Mouse (Mus musculus) heart, postnatal 36 days (tissue): ENCODE data around the gene Tmem218. TPM values are rescaled to one million over a fixed set of nuclear protein-coding genes. Genes with fewer than 3 reads are reported as not detected.

Source experiments
- total RNA-seq, 2 experiments: library from RNA; stranded (reverse); gene quantifications; 2 replicates each; pipeline ENCODE4 v1.2.3; 2021

Tmem218 gene
- total RNA-seq, 2 experiments from 2014 or later, result 6.4 to 7.0 TPM

Other genes with a start within 250 kb of the Tmem218 start
- gene Pknox2, start 60.8 kb upstream of the Tmem218 start, total RNA-seq, result 1 to 10 TPM; 7.6 to 7.7 TPM
- 1 to 10 TPM; 2.5 to 4.5 TPM for gene Slc37a2, start 47.5 kb downstream of the Tmem218 start, total RNA-seq
- 1 to 10 TPM; 1.4 to 2.0 TPM for gene Ccdc15, start 140.2 kb downstream of the Tmem218 start, total RNA-seq
- gene Hepacam, start 159.1 kb downstream of the Tmem218 start, total RNA-seq, result not detected
- 10 to 100 TPM; 29.6 to 38.7 TPM for gene Robo4, start 193.7 kb downstream of the Tmem218 start, total RNA-seq
- gene Robo3, start 225.0 kb downstream of the Tmem218 start, total RNA-seq, result not detected